Mouse (Mus musculus): ENCODE data around the gene Trak2. TPM values are rescaled to one million over a fixed set of nuclear protein-coding genes. Genes with fewer than 3 reads are reported as not detected.

Trak2 gene
- total and polyA plus RNA-seq, 3 experiments, result 11.4 to 107 (median 15.5) TPM

DNA sequence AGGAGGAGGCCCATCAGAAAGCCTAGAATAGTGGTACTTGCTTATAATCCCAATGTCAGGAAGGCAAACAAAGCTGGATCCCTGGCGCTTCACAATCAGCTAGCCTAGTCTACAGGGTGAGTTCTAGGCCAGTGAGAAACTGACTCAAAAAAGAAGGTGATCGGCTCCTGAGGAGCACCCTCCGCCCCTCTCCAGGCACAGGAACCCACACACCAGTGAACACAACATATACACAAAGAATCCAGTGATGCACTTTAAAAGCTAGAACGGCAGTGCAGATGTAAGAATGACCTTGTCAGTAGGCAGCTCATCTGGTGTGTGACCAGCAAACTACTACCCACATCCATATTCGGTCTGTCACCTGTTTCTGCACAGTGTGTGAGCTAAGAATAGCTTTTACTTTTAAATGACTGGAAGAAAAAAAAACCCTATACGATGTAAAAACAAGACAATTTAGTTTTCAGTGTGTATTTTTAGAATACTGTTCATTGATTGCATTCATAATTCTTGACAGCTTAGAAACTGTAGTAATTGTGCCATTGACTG, 23.6 kb downstream of the Trak2 start:
- peaks cover 22% of the 10 kb centered on the region for H3K79me2 ChIP-seq (ENCODE audit: control insufficient read depth, insufficient read depth, low read length, poor library complexity)
- DNase-seq (ENCODE audit: low read depth, low spot score), result no peak
- no peak overlapping the region for H3K27ac ChIP-seq (ENCODE audit: control insufficient read depth, low read depth, low read length)
- H3K9ac ChIP-seq (ENCODE audit: control insufficient read depth, low read depth, low read length, poor library complexity, severe bottlenecking), result no peak overlapping the region
- H3K4me1 ChIP-seq (ENCODE audit: control insufficient read depth in 1 of 2, insufficient read depth in 2 of 2, low read length in 2 of 2), result peaks cover 9 to 11% of the 10 kb centered on the region in 2 experiments; a peak in 3 of 4 replicates
- no peak for TF ChIP-seq POLR2AphosphoS2 (IDR thresholded peaks at IDR 0.05; ENCODE audit: low read length)
- TF ChIP-seq NRF1 (IDR thresholded peaks at IDR 0.05; ENCODE audit: insufficient read depth, low read depth, low read length, poor library complexity, severe bottlenecking), result no peak
- no peak for TF ChIP-seq MXI1 (IDR thresholded peaks at IDR 0.05; ENCODE audit: low read depth, low read length)
- no peak for TF ChIP-seq RAD21 (IDR thresholded peaks at IDR 0.05; ENCODE audit: low read depth, low read length)
- TF ChIP-seq CHD2 (IDR thresholded peaks at IDR 0.05; ENCODE audit: low read length), result no peak
- TF ChIP-seq CHD1 (IDR thresholded peaks at IDR 0.05; ENCODE audit: low read depth, low read length), result no peak
- no peak for TF ChIP-seq CTCF (IDR thresholded peaks at IDR 0.05 in 2 of 3, conservative IDR thresholded peaks at IDR 0.05 in 1 of 3; ENCODE audit: control insufficient read depth in 1 of 3, insufficient read depth in 1 of 3, low read depth in 2 of 3, low read length in 3 of 3, poor library complexity in 1 of 3, severe bottlenecking in 1 of 3)
- TF ChIP-seq MEF2A (IDR thresholded peaks at IDR 0.05; ENCODE audit: extremely low read depth, insufficient replicate concordance, low read depth, low read length, poor library complexity, severe bottlenecking), result no peak
- no peak for TF ChIP-seq TCF12 (IDR thresholded peaks at IDR 0.05; ENCODE audit: low read depth, low read length)
- TF ChIP-seq MAX (IDR thresholded peaks at IDR 0.05; ENCODE audit: low read length), result no peak
- TF ChIP-seq HCFC1 (IDR thresholded peaks at IDR 0.05; ENCODE audit: low read depth, low read length), result no peak
- TF ChIP-seq ELF1 (IDR thresholded peaks at IDR 0.05; ENCODE audit: low read depth, low read length), result no peak
- TF ChIP-seq SMC3 (IDR thresholded peaks at IDR 0.05; ENCODE audit: low read depth, low read length), result no peak
- TF ChIP-seq MYB (IDR thresholded peaks at IDR 0.05; ENCODE audit: low read depth, low read length), result no peak
- no peak for TF ChIP-seq USF2 (IDR thresholded peaks at IDR 0.05; ENCODE audit: borderline replicate concordance in 1 of 2, insufficient read depth in 1 of 2, low read depth in 1 of 2, low read length in 2 of 2)
- no peak for TF ChIP-seq E2F4 (IDR thresholded peaks at IDR 0.05; ENCODE audit: borderline replicate concordance, low read depth, low read length)
- TF ChIP-seq ZC3H11A (IDR thresholded peaks at IDR 0.05; ENCODE audit: low read depth, low read length), result no peak
- no peak for TF ChIP-seq UBTF (IDR thresholded peaks at IDR 0.05; ENCODE audit: borderline replicate concordance, insufficient read depth, low read depth, low read length)
- no peak for TF ChIP-seq GABPA (IDR thresholded peaks at IDR 0.05; ENCODE audit: low read depth, low read length)
- no peak for TF ChIP-seq MYC (IDR thresholded peaks at IDR 0.05; ENCODE audit: low read depth, low read length)
- no peaks in the 10 kb centered on the region for H3K27me3 ChIP-seq (ENCODE audit: control insufficient read depth in 1 of 2, insufficient read depth in 2 of 2, low read length in 2 of 2)
- no peak overlapping the region for H3K4me3 ChIP-seq (ENCODE audit: control insufficient read depth in 1 of 2, insufficient read depth in 1 of 2, low read depth in 2 of 2, low read length in 2 of 2)
- no peaks in the 10 kb centered on the region for H3K9me3 ChIP-seq (replicated peaks; ENCODE audit: insufficient read depth, low read length)
- H3K36me3 ChIP-seq (ENCODE audit: control insufficient read depth in 1 of 2, insufficient read depth in 2 of 2, low read length in 2 of 2), result peaks cover 8 to 15% of the 10 kb centered on the region in 2 experiments

GRCm38 (mm10) chr1:58946718-58947117, 26.5 kb downstream of the Trak2 start:
- peaks cover 11% of the 10 kb centered on the region; the same call in 1 of the 2 replicates for H3K79me2 ChIP-seq (ENCODE audit: control insufficient read depth, insufficient read depth, low read length, poor library complexity)
- TF ChIP-seq E2F4 (IDR thresholded peaks at IDR 0.05; ENCODE audit: borderline replicate concordance, low read depth, low read length) (no peak), TBP (IDR thresholded peaks at IDR 0.05; ENCODE audit: low read depth, low read length) (no peak), GATA1 (IDR thresholded peaks at IDR 0.05; ENCODE audit: low read depth, low read length) (no peak), MXI1 (IDR thresholded peaks at IDR 0.05; ENCODE audit: low read depth, low read length) (no peak), SMC3 (IDR thresholded peaks at IDR 0.05; ENCODE audit: low read depth, low read length) (no peak), UBTF (IDR thresholded peaks at IDR 0.05; ENCODE audit: borderline replicate concordance, insufficient read depth, low read depth, low read length) (no peak), NELFE (IDR thresholded peaks at IDR 0.05; ENCODE audit: low read depth, low read length) (no peak), MYC (IDR thresholded peaks at IDR 0.05; ENCODE audit: low read depth, low read length) (no peak), CHD1 (IDR thresholded peaks at IDR 0.05; ENCODE audit: low read depth, low read length) (no peak)
- no peak overlapping the region for H3K27ac ChIP-seq (ENCODE audit: control insufficient read depth, low read depth, low read length)
- no peaks in the 10 kb centered on the region for H3K27me3 ChIP-seq (ENCODE audit: control insufficient read depth in 1 of 2, insufficient read depth in 2 of 2, low read length in 2 of 2)
- no peaks in the 10 kb centered on the region for H3K9me3 ChIP-seq (replicated peaks; ENCODE audit: insufficient read depth, low read length)
- H3K4me1 ChIP-seq (ENCODE audit: control insufficient read depth in 1 of 2, insufficient read depth in 2 of 2, low read length in 2 of 2), result no peaks in the 10 kb centered on the region
- no peak overlapping the region for H3K4me3 ChIP-seq (ENCODE audit: control insufficient read depth in 1 of 2, insufficient read depth in 1 of 2, low read depth in 2 of 2, low read length in 2 of 2)
- no peak overlapping the region for H3K9ac ChIP-seq (ENCODE audit: control insufficient read depth, low read depth, low read length, poor library complexity, severe bottlenecking)
- H3K36me3 ChIP-seq (ENCODE audit: control insufficient read depth in 1 of 2, insufficient read depth in 2 of 2, low read length in 2 of 2), result peaks cover 0 to 9% of the 10 kb centered on the region in 2 experiments; a peak in 2 of 4 replicates
- DNase-seq (ENCODE audit: low read depth, low spot score), result no peak

Data from MEL (cell line).